Mouse (Mus musculus) urinary bladder, postnatal 25 days (tissue): ENCODE data around the gene Gab3.
A peak's percentile ranks its signal among the peaks of the same experiment; 100 is the strongest.
"Not testable (repeated sequence)": the region's sequence is repeated elsewhere in the genome, so short reads cannot be mapped to it uniquely, and the experiment has no call there.

Experiments
- DNase-seq: peaks from one replicate; pipeline ENCODE4 v3.0.0; 2022; ENCODE audit warnings: low spot score

Gene Gab3

GRCm38 (mm10) chrX:75034054-75034453 is 51.2 kb downstream of the Gab3 start:
- DNase-seq: not testable (repeated sequence)

DNA sequence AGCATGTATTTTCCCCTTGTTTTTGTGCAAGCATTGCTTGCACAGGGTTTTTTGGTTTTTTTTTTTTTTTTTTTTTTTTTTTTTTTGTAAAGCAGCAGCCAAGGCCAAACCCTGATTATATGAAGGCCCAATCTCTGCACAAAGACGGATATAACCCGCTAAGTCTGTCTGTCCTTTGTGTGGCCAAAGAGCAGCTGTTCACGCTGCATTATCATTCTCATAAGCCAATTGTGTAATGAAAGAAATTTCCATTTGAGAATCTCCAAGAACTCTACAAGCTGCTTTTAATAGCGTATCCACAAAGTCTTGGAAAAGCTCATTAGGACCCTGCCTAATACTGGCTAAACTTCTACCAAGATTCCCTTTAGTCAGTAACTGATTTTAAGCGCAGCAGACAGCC is 101.5 kb downstream of the Gab3 start:
- DNase-seq: no peak

GRCm38 (mm10) chrX:74962899-74963298 is 122.4 kb downstream of the Gab3 start:
- peak; percentile 4 for DNase-seq

GRCm38 (mm10) chrX:74959161-74959560 is 126.1 kb downstream of the Gab3 start:
- not testable (repeated sequence) for DNase-seq
